Mouse (Mus musculus) lung, embryonic 14.5 days (tissue): ENCODE results near the gene Mast4. TPM values are rescaled to one million over a fixed set of nuclear protein-coding genes. Genes with fewer than 3 reads are reported as not detected.

Experiments
- ATAC-seq: fragments of 200-750 bp; cut with Nextera tagmentation; 2 replicates; pipeline ENCODE4 v1.8.0; 2017; ENCODE audit warnings: mild to moderate bottlenecking, moderate TSS enrichment, moderate library complexity; ENCODE audit not compliant: insufficient read depth
- DNase-seq: peaks from one replicate; pipeline ENCODE4 v3.0.0-alpha.2; 2015
- H3K27ac ChIP-seq: fragments of 300-500 bp; sonication (generic); 2 replicates; pipeline ENCODE4 v1.5.1; 2014; ENCODE audit warnings: low read depth, mild to moderate bottlenecking, moderate library complexity
- H3K27me3 ChIP-seq: fragments of 300-500 bp; sonication (generic); 2 replicates; pipeline ENCODE4 v1.6.1; 2014; ENCODE audit warnings: low read length, control low read depth; ENCODE audit not compliant: insufficient read depth
- H3K36me3 ChIP-seq: fragments of 300-500 bp; sonication (generic); 2 replicates; pipeline ENCODE4 v1.6.1; 2014; ENCODE audit warnings: control low read depth; ENCODE audit not compliant: insufficient read depth
- H3K4me1 ChIP-seq: fragments of 300-500 bp; sonication (generic); 2 replicates; pipeline ENCODE4 v1.6.1; 2014; ENCODE audit warnings: antibody characterized with exemption, control low read depth; ENCODE audit not compliant: insufficient read depth
- H3K4me2 ChIP-seq: fragments of 300-500 bp; sonication (generic); 2 replicates; pipeline ENCODE4 v1.6.1; 2014; ENCODE audit warnings: mild to moderate bottlenecking
- H3K4me3 ChIP-seq: fragments of 300-500 bp; sonication (generic); 2 replicates; pipeline ENCODE4 v1.5.1; 2014; ENCODE audit warnings: low read depth, low read length
- H3K9ac ChIP-seq: fragments of 300-500 bp; sonication (generic); 2 replicates; pipeline ENCODE4 v1.6.1; 2014
- H3K9me3 ChIP-seq: fragments of 300-500 bp; sonication (generic); 2 replicates; pipeline ENCODE4 v1.6.1; 2016; ENCODE audit warnings: low read depth, low read length, control low read depth
- CTCF ChIP-seq: IDR thresholded peaks from 2 replicates; pipeline ENCODE4 v1.5.1; 2016; ENCODE audit warnings: antibody characterized with exemption, low read depth
- WGBS: fragments of 180-500 bp; shearing (Covaris S2); extraction: QIAGEN DNeasy Blood & Tissue Kit; methylation state at CpG from one replicate; pipeline ENCODE4 v1.1.7; 2014; 5-methylcytosine and 5-hydroxymethylcytosine counted together
- polyA plus RNA-seq: library from polyadenylated mRNA; unstranded; fragments of >200 nt; fragmentation: Nextera tagmentation; extraction: Ambion mirVana; gene quantifications from 2 replicates; pipeline ENCODE4 v1.2.1, GENCODE M21; 2014

The Mast4 gene
- polyA plus RNA-seq, 1 experiment from 2014 or later, result 30.8 TPM

- H3K9ac ChIP-seq, result no peak overlapping the region
- TF ChIP-seq CTCF, result no peak
- no peaks in the 10 kb centered on the region for H3K27me3 ChIP-seq
- H3K9me3 ChIP-seq, result no peaks in the 10 kb centered on the region
- no peak overlapping the region for H3K4me3 ChIP-seq
- H3K36me3 ChIP-seq, result peaks cover 50% of the 10 kb centered on the region
- DNase-seq, result no peak
- H3K4me1 ChIP-seq, result no peaks in the 10 kb centered on the region
- no peak for ATAC-seq
- no peak overlapping the region for H3K27ac ChIP-seq
- H3K4me2 ChIP-seq, result no peak overlapping the region
- 93% methylated on average over 11 of the region's 11 CpGs for WGBS
Observed at GRCm38 (mm10) chr13:102768512-102768911, 565.8 kb downstream of the Mast4 start.

- H3K27me3 ChIP-seq, result no peaks in the 10 kb centered on the region
- ATAC-seq (no peak), DNase-seq (no peak)
- H3K27ac ChIP-seq, result no peak overlapping the region
- H3K36me3 ChIP-seq, result peaks cover 44% of the 10 kb centered on the region
- no peak overlapping the region for H3K4me3 ChIP-seq
- H3K4me1 ChIP-seq, result no peaks in the 10 kb centered on the region
- H3K9me3 ChIP-seq, result no peaks in the 10 kb centered on the region
- WGBS, result 72% methylated on average over 7 of the region's 7 CpGs
- H3K9ac ChIP-seq, result no peak overlapping the region
- TF ChIP-seq CTCF, result no peak
- no peak overlapping the region for H3K4me2 ChIP-seq
Observed at GRCm38 (mm10) chr13:102767110-102767509, 567.2 kb downstream of the Mast4 start.

- Histone ChIP-seq H3K27ac (no peak overlapping the region), H3K4me3 (no peak overlapping the region), H3K4me1 (no peaks in the 10 kb centered on the region), H3K9ac (no peak overlapping the region), H3K9me3 (no peaks in the 10 kb centered on the region), H3K4me2 (no peak overlapping the region), H3K36me3 (peaks cover 47% of the 10 kb centered on the region), H3K27me3 (no peaks in the 10 kb centered on the region)
- 92% methylated on average over 11 of the region's 11 CpGs for WGBS
- no peak for DNase-seq
- ATAC-seq, result no peak
- TF ChIP-seq CTCF, result no peak
Observed at GRCm38 (mm10) chr13:102765216-102765615, 569.1 kb downstream of the Mast4 start.

GRCm38 (mm10) chr13:102764218-102764617 is 570.1 kb downstream of the Mast4 start:
- WGBS, result 55% methylated on average over 1 of the region's 1 CpGs
- no peaks in the 10 kb centered on the region for H3K9me3 ChIP-seq
- H3K4me2 ChIP-seq, result no peak overlapping the region
- no peak overlapping the region for H3K9ac ChIP-seq
- ATAC-seq (no peak), DNase-seq (no peak)
- H3K36me3 ChIP-seq, result peaks cover 51% of the 10 kb centered on the region
- no peaks in the 10 kb centered on the region for H3K27me3 ChIP-seq
- TF ChIP-seq CTCF, result no peak
- no peak overlapping the region for H3K4me3 ChIP-seq
- no peak overlapping the region for H3K27ac ChIP-seq
- H3K4me1 ChIP-seq, result no peaks in the 10 kb centered on the region

GRCm38 (mm10) chr13:102762203-102762602 is 572.1 kb downstream of the Mast4 start:
- Histone ChIP-seq H3K27me3 (no peaks in the 10 kb centered on the region), H3K36me3 (peaks cover 57% of the 10 kb centered on the region), H3K27ac (no peak overlapping the region), H3K9me3 (no peaks in the 10 kb centered on the region), H3K4me3 (no peak overlapping the region), H3K4me2 (no peak overlapping the region), H3K9ac (no peak overlapping the region), H3K4me1 (no peaks in the 10 kb centered on the region)
- DNase-seq (no peak), ATAC-seq (no peak)
- TF ChIP-seq CTCF, result no peak
- WGBS, result 91% methylated on average over 10 of the region's 10 CpGs

- Histone ChIP-seq H3K27ac (no peak overlapping the region), H3K4me1 (no peaks in the 10 kb centered on the region), H3K4me3 (no peak overlapping the region), H3K4me2 (no peak overlapping the region), H3K36me3 (peaks cover 59% of the 10 kb centered on the region), H3K27me3 (no peaks in the 10 kb centered on the region), H3K9me3 (no peaks in the 10 kb centered on the region), H3K9ac (no peak overlapping the region)
- ATAC-seq (no peak), DNase-seq (no peak)
- 71% methylated on average over 9 of the region's 9 CpGs for WGBS
- no peak for TF ChIP-seq CTCF
Observed at GRCm38 (mm10) chr13:102761410-102761809, 572.9 kb downstream of the Mast4 start.

- DNase-seq (no peak), ATAC-seq (no peak)
- WGBS, result 90% methylated on average over 6 of the region's 6 CpGs
- Histone ChIP-seq H3K4me3 (no peak overlapping the region), H3K27ac (no peak overlapping the region), H3K9me3 (no peaks in the 10 kb centered on the region), H3K27me3 (no peaks in the 10 kb centered on the region), H3K4me2 (no peak overlapping the region), H3K36me3 (peaks cover 39% of the 10 kb centered on the region), H3K4me1 (no peaks in the 10 kb centered on the region), H3K9ac (no peak overlapping the region)
- no peak for TF ChIP-seq CTCF
Observed at GRCm38 (mm10) chr13:102758021-102758420, 576.3 kb downstream of the Mast4 start.

GRCm38 (mm10) chr13:102756071-102756470 is 578.2 kb downstream of the Mast4 start:
- Histone ChIP-seq H3K27me3 (no peaks in the 10 kb centered on the region), H3K4me1 (no peaks in the 10 kb centered on the region), H3K27ac (no peak overlapping the region), H3K4me2 (no peak overlapping the region), H3K9ac (no peak overlapping the region), H3K9me3 (no peaks in the 10 kb centered on the region), H3K36me3 (peaks cover 37% of the 10 kb centered on the region), H3K4me3 (no peak overlapping the region)
- no peak for ATAC-seq
- 84% methylated on average over 8 of the region's 8 CpGs for WGBS
- DNase-seq, result no peak
- TF ChIP-seq CTCF, result no peak
